Mouse (Mus musculus): ENCODE data around the gene Fgfr2. TPM values are rescaled to one million over a fixed set of nuclear protein-coding genes. Genes with fewer than 3 reads are reported as not detected.

Gene Fgfr2
- polyA plus RNA-seq, 1 experiment from 2014 or later = 11.2 TPM

DNA sequence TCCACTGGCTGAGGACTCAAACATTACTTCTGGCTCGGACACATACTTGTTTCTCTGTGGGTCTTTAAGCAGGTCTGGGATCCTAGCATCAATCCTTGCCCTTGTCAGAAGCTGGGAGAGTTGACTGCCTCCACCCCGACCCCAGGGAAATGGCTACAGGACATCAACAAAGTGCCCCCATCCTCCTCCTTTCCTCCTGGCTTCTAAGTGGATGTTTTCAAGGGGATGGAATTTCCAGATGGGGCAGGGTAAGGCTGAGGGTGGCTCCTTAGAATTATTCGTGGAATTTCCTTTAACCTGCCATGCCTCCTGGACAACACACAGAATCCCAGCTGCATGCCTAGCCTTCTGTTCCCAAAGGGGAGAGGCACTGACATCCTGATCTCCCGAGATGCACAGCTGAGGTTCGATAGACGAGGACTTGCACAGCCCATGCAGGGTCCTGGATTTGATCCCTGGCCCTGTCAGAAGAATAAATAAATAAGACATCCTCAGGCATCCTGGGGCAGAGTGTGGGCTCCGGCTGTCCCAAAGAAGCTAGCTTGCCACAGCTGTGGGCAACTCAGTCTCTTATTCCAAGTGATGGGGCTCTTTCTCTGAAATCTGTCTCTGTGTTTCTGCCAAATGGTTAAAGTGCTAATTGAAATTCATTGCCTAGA lies 925.2 kb downstream of the Fgfr2 start:
- no peak overlapping the region for H3K4me3 ChIP-seq (ENCODE audit: low read depth, low read length)
- no peaks in the 10 kb centered on the region for H3K27me3 ChIP-seq (ENCODE audit: insufficient read depth, low read length)
- H3K4me1 ChIP-seq (ENCODE audit: insufficient read depth) = no peaks in the 10 kb centered on the region
- no peaks in the 10 kb centered on the region for H3K9me3 ChIP-seq (ENCODE audit: low read length)
- no peak overlapping the region for H3K9ac ChIP-seq (replicated peaks)
- no peak overlapping the region for H3K4me2 ChIP-seq (ENCODE audit: low read depth, low read length)
- H3K36me3 ChIP-seq (replicated peaks; ENCODE audit: insufficient read depth, low read length) = no peaks in the 10 kb centered on the region
- no peak overlapping the region for H3K27ac ChIP-seq (ENCODE audit: low read depth)
- 39% methylated on average over 7 of the region's 7 CpGs for WGBS (ENCODE audit: insufficient replicate concordance)
- no peak for ATAC-seq
- no peak for DNase-seq
- TF ChIP-seq CTCF (IDR thresholded peaks at IDR 0.05; ENCODE audit: low read depth) (no peak), EP300 (IDR thresholded peaks at IDR 0.05; ENCODE audit: low read depth) (no peak)

DNA sequence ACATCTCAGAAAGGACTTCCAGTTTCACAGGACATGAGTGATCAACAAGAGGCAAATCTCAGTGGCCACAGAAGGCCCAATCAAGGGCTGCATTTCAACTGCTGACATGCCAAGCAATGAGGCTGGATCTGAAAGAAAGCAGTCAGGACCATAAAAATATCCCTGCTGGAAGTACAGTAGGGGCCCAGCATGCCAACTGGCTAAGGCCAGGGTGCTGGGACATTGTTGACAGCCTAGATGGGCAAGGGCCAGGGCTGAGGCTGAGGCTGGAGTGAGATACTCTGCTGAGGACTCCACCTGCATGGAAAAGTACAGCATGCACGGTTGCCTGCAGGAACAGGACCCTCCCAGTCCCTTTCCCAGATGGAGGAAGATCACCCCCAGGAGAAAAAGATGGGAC lies 926.6 kb downstream of the Fgfr2 start:
- H3K9ac ChIP-seq (replicated peaks) = no peak overlapping the region
- ATAC-seq = no peak

DNA sequence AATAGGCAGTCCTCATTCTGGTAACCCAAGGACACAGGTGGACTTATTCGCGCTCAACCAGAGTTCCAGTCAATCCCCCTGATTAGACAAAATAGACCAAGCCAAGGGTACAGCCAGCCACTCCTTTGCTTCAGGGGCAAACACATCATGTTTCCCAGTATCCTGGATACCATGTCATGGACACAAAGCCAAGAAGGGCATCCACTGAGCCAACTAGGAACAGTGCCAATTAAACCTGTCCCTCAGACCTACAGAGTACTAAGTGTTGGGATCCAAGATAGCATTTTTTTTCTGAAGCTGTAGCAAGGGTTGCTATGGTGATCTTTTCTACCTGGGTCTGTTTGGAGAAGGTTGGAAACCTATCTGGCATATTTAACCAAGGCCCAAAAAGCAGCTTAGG lies 929.5 kb downstream of the Fgfr2 start:
- ATAC-seq = no peak
- no peak overlapping the region for H3K4me3 ChIP-seq (ENCODE audit: low read depth, low read length)
- H3K27me3 ChIP-seq (ENCODE audit: insufficient read depth, low read length) = no peaks in the 10 kb centered on the region
- H3K9ac ChIP-seq (replicated peaks) = no peak overlapping the region
- TF ChIP-seq EP300 (IDR thresholded peaks at IDR 0.05; ENCODE audit: low read depth) (no peak), CTCF (IDR thresholded peaks at IDR 0.05; ENCODE audit: low read depth) (no peak)
- 83% methylated on average over 2 of the region's 2 CpGs for WGBS (ENCODE audit: insufficient replicate concordance)
- no peaks in the 10 kb centered on the region for H3K36me3 ChIP-seq (replicated peaks; ENCODE audit: insufficient read depth, low read length)
- H3K27ac ChIP-seq (ENCODE audit: low read depth) = no peak overlapping the region
- H3K4me2 ChIP-seq (ENCODE audit: low read depth, low read length) = no peak overlapping the region
- no peaks in the 10 kb centered on the region for H3K9me3 ChIP-seq (ENCODE audit: low read length)
- H3K4me1 ChIP-seq (ENCODE audit: insufficient read depth) = no peaks in the 10 kb centered on the region
- DNase-seq = no peak

More for the DNA sequence above, 926.6 kb downstream of the Fgfr2 start:
- H3K4me1 ChIP-seq (ENCODE audit: insufficient read depth) = no peaks in the 10 kb centered on the region
- H3K27me3 ChIP-seq (ENCODE audit: insufficient read depth, low read length) = no peaks in the 10 kb centered on the region
- DNase-seq = no peak
- 63% methylated on average over 1 of the region's 1 CpGs for WGBS (ENCODE audit: insufficient replicate concordance)
- H3K27ac ChIP-seq (ENCODE audit: low read depth) = no peak overlapping the region
- TF ChIP-seq EP300 (IDR thresholded peaks at IDR 0.05; ENCODE audit: low read depth) (no peak), CTCF (IDR thresholded peaks at IDR 0.05; ENCODE audit: low read depth) (no peak)
- no peak overlapping the region for H3K4me3 ChIP-seq (ENCODE audit: low read depth, low read length)
- no peaks in the 10 kb centered on the region for H3K9me3 ChIP-seq (ENCODE audit: low read length)
- no peaks in the 10 kb centered on the region for H3K36me3 ChIP-seq (replicated peaks; ENCODE audit: insufficient read depth, low read length)
- H3K4me2 ChIP-seq (ENCODE audit: low read depth, low read length) = no peak overlapping the region

GRCm38 (mm10) chr7:132187456-132187855 lies 935.7 kb downstream of the Fgfr2 start:
- no peaks in the 10 kb centered on the region for H3K36me3 ChIP-seq (replicated peaks; ENCODE audit: insufficient read depth, low read length)
- ATAC-seq (no peak), DNase-seq (no peak)
- WGBS (ENCODE audit: insufficient replicate concordance) = 65% methylated on average over 3 of the region's 3 CpGs
- TF ChIP-seq CTCF (IDR thresholded peaks at IDR 0.05; ENCODE audit: low read depth) (no peak), EP300 (IDR thresholded peaks at IDR 0.05; ENCODE audit: low read depth) (no peak)
- H3K9ac ChIP-seq (replicated peaks) = no peak overlapping the region
- no peak overlapping the region for H3K27ac ChIP-seq (ENCODE audit: low read depth)
- H3K4me3 ChIP-seq (ENCODE audit: low read depth, low read length) = no peak overlapping the region
- H3K27me3 ChIP-seq (ENCODE audit: insufficient read depth, low read length) = no peaks in the 10 kb centered on the region
- no peaks in the 10 kb centered on the region for H3K4me1 ChIP-seq (ENCODE audit: insufficient read depth)
- no peaks in the 10 kb centered on the region for H3K9me3 ChIP-seq (ENCODE audit: low read length)
- H3K4me2 ChIP-seq (ENCODE audit: low read depth, low read length) = no peak overlapping the region

DNA sequence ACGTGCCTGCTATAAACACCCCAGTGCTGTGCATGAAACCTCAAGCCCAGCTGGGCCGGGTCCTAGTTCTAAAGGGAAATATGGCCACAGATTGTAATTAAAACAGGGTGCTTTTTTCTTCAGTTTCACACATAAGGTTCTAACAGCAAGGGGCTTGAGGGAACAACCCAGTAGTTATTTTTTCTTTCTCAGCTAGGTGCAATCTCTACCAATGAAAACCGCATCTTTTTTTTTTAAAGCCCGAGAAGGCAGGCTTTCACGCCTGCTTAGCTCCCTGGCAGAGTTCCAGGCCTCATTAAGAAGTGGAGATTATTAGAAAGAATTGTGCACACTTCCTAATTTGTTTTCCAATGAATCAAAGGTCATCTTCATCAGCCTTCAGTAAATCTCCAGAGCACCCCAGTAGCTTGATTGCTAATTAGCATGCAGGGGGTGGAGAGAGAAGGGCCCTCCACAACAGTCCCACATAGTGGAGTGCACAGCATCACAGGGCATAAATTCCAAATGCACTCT lies 939.2 kb downstream of the Fgfr2 start:
- H3K27ac ChIP-seq (ENCODE audit: low read depth) = no peak overlapping the region
- TF ChIP-seq CTCF (IDR thresholded peaks at IDR 0.05; ENCODE audit: low read depth) = no peak
- no peak for TF ChIP-seq EP300 (IDR thresholded peaks at IDR 0.05; ENCODE audit: low read depth)
- ATAC-seq (no peak), DNase-seq (no peak)
- no peak overlapping the region for H3K4me2 ChIP-seq (ENCODE audit: low read depth, low read length)
- no peaks in the 10 kb centered on the region for H3K4me1 ChIP-seq (ENCODE audit: insufficient read depth)
- H3K4me3 ChIP-seq (ENCODE audit: low read depth, low read length) = no peak overlapping the region
- no peaks in the 10 kb centered on the region for H3K36me3 ChIP-seq (replicated peaks; ENCODE audit: insufficient read depth, low read length)
- no peaks in the 10 kb centered on the region for H3K27me3 ChIP-seq (ENCODE audit: insufficient read depth, low read length)
- WGBS (ENCODE audit: insufficient replicate concordance) = 59% methylated on average over 5 of the region's 5 CpGs
- H3K9ac ChIP-seq (replicated peaks) = no peak overlapping the region
- H3K9me3 ChIP-seq (ENCODE audit: low read length) = no peaks in the 10 kb centered on the region

DNA sequence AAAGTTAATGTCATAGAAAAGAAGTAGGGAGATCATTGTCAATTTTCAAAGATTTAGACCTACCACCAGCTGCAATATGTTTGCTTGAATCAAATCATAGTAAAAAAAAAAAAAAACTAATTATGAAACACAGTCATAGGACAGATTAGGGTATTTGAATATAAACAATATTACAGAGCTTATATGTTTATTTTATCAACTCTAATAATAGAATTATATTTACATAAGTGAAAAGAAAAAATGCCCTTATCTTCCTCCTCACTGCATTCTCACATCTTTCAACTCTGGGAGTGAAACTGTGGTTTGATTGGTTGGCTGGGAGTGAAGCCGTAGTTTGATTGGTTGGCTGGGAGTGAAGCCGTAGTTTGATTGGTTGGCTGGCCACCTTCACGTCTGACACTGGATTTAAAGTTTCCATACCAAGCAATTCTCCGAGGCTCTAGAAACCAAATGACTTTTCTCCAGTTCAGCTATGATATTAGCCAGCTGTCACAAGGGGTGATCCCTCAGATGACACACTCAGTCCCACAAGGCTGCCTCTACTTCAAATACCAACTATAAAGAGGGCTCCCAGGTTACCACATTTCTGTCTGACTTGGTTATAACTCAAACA lies 941.5 kb downstream of the Fgfr2 start:
- WGBS (ENCODE audit: insufficient replicate concordance) = 74% methylated on average over 4 of the region's 4 CpGs
- ATAC-seq (no peak), DNase-seq (no peak)
- H3K27me3 ChIP-seq (ENCODE audit: insufficient read depth, low read length) = no peaks in the 10 kb centered on the region
- no peak for TF ChIP-seq CTCF (IDR thresholded peaks at IDR 0.05; ENCODE audit: low read depth)
- TF ChIP-seq EP300 (IDR thresholded peaks at IDR 0.05; ENCODE audit: low read depth) = no peak
- no peaks in the 10 kb centered on the region for H3K9me3 ChIP-seq (ENCODE audit: low read length)
- no peak overlapping the region for H3K4me3 ChIP-seq (ENCODE audit: low read depth, low read length)
- no peaks in the 10 kb centered on the region for H3K4me1 ChIP-seq (ENCODE audit: insufficient read depth)
- no peak overlapping the region for H3K27ac ChIP-seq (ENCODE audit: low read depth)
- H3K36me3 ChIP-seq (replicated peaks; ENCODE audit: insufficient read depth, low read length) = no peaks in the 10 kb centered on the region
- H3K9ac ChIP-seq (replicated peaks) = no peak overlapping the region
- no peak overlapping the region for H3K4me2 ChIP-seq (ENCODE audit: low read depth, low read length)

Data from liver, postnatal 0 days (tissue).